Mouse (Mus musculus): ENCODE data around the gene Pcbp3. TPM values are rescaled to one million over a fixed set of nuclear protein-coding genes. Genes with fewer than 3 reads are reported as not detected.

Pcbp3 gene
- polyA plus RNA-seq, 1 experiment = 23.5 TPM

DNA sequence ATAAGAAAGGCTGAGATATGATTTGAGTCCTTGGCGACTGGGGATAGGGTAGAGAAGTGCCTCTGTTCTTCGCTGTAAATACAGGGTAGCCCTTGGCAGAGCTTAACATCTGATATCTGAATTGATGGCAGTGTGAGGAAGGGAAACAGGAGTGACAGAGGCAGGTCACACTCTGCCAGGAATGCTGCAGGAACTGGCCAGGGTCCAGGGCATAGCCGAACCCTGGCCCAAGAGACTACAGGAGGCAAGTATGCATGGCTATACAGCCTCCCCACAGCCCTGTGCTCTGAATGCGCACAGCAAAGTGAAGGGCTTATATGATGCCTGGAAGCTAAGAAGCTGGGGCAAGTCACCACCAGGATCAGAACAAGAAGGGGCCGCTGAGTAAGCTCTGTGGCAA is 79.8 kb downstream of the Pcbp3 start:
- DNase-seq = peak; percentile 44
- WGBS = 64% methylated on average over 5 of the region's 5 CpGs

GRCm38 (mm10) chr10:76875310-76875709 is 86.4 kb downstream of the Pcbp3 start:
- no peak for TF ChIP-seq CTCF (conservative IDR thresholded peaks at IDR 0.05; ENCODE audit: insufficient read depth, insufficient read length, low read depth, low read length)
- TF ChIP-seq POLR2A (IDR thresholded peaks at IDR 0.05; ENCODE audit: low read depth, low read length) = no peak
- no peaks in the 10 kb centered on the region for H3K27me3 ChIP-seq (replicated peaks; ENCODE audit: control insufficient read depth, insufficient read depth, low read length)
- peak; percentile 41 for DNase-seq
- 58% methylated on average over 6 of the region's 6 CpGs for WGBS
- no peaks in the 10 kb centered on the region for H3K36me3 ChIP-seq (ENCODE audit: control insufficient read depth, insufficient read depth, low read length)
- H3K4me3 ChIP-seq (ENCODE audit: insufficient read depth, low read depth, low read length) = no peak overlapping the region
- peaks cover 13% of the 10 kb centered on the region for H3K4me1 ChIP-seq (ENCODE audit: control insufficient read depth, insufficient read depth, low read length)
- 0 out of 2 replicates have a peak overlapping the region, but pooled peaks have one; percentile 12 for H3K27ac ChIP-seq (ENCODE audit: insufficient read depth, low read depth, low read length)

More for the DNA sequence above, 79.8 kb downstream of the Pcbp3 start:
- peaks cover 8% of the 10 kb centered on the region; the same call in 1 of the 2 replicates for H3K4me1 ChIP-seq (ENCODE audit: control insufficient read depth, insufficient read depth, low read length)
- TF ChIP-seq POLR2A (IDR thresholded peaks at IDR 0.05; ENCODE audit: low read depth, low read length) = no peak
- H3K27ac ChIP-seq (ENCODE audit: insufficient read depth, low read depth, low read length) = no peak overlapping the region
- H3K4me3 ChIP-seq (ENCODE audit: insufficient read depth, low read depth, low read length) = no peak overlapping the region
- H3K36me3 ChIP-seq (ENCODE audit: control insufficient read depth, insufficient read depth, low read length) = no peaks in the 10 kb centered on the region
- H3K27me3 ChIP-seq (replicated peaks; ENCODE audit: control insufficient read depth, insufficient read depth, low read length) = no peaks in the 10 kb centered on the region

DNA sequence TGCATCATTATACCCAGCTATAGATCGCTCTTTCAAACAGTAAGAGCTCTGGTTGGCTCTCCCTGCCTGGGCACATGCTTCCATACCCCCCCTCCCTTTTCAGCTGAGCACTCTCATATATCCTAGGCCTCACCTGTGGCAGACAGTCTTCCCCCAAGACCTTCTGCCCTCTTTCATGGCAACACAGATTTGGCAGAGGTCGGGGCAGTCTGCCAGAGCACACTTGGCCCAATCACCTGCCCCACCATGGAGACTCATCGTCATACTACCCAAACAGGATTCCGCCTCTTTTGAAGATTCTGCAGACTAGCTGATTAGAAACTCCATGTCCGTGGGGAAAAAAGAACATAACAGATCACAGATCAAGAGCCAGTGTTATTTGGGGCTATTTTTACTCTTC is 86.8 kb downstream of the Pcbp3 start:
- Histone ChIP-seq H3K27ac (ENCODE audit: insufficient read depth, low read depth, low read length) (peak overlapping the region; percentile 12), H3K36me3 (ENCODE audit: control insufficient read depth, insufficient read depth, low read length) (no peaks in the 10 kb centered on the region), H3K4me1 (ENCODE audit: control insufficient read depth, insufficient read depth, low read length) (peaks cover 13% of the 10 kb centered on the region), H3K4me3 (ENCODE audit: insufficient read depth, low read depth, low read length) (no peak overlapping the region), H3K27me3 (replicated peaks; ENCODE audit: control insufficient read depth, insufficient read depth, low read length) (no peaks in the 10 kb centered on the region)
- no peak for DNase-seq
- no peak for TF ChIP-seq CTCF (conservative IDR thresholded peaks at IDR 0.05; ENCODE audit: insufficient read depth, insufficient read length, low read depth, low read length)
- TF ChIP-seq POLR2A (IDR thresholded peaks at IDR 0.05; ENCODE audit: low read depth, low read length) = no peak
- 75% methylated on average over 5 of the region's 5 CpGs for WGBS

DNA sequence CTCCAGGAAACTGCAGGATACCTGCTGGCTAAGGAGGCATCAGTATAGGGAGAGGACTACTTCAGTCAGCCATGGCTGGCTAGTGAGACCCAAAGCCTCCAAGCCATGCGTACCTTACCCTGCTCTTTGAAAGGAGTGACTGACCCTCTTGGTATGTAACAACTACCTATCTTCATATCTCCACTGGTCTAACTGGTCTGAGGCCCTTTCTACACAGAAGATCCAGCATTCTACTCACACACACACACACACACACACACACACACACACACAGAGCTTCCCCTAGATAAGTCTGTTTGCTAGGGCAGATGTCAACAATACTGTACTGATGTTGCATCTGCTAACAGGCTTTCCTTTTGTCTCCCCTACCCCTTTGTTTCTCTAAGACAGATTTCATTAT is 87.3 kb downstream of the Pcbp3 start:
- H3K27me3 ChIP-seq (replicated peaks; ENCODE audit: control insufficient read depth, insufficient read depth, low read length) = no peaks in the 10 kb centered on the region
- H3K36me3 ChIP-seq (ENCODE audit: control insufficient read depth, insufficient read depth, low read length) = no peaks in the 10 kb centered on the region
- DNase-seq = no peak
- H3K27ac ChIP-seq (ENCODE audit: insufficient read depth, low read depth, low read length) = no peak overlapping the region
- TF ChIP-seq POLR2A (IDR thresholded peaks at IDR 0.05; ENCODE audit: low read depth, low read length) (no peak), CTCF (conservative IDR thresholded peaks at IDR 0.05; ENCODE audit: insufficient read depth, insufficient read length, low read depth, low read length) (no peak)
- peaks cover 13% of the 10 kb centered on the region for H3K4me1 ChIP-seq (ENCODE audit: control insufficient read depth, insufficient read depth, low read length)
- 80% methylated on average over 1 of the region's 1 CpGs for WGBS
- no peak overlapping the region for H3K4me3 ChIP-seq (ENCODE audit: insufficient read depth, low read depth, low read length)

DNA sequence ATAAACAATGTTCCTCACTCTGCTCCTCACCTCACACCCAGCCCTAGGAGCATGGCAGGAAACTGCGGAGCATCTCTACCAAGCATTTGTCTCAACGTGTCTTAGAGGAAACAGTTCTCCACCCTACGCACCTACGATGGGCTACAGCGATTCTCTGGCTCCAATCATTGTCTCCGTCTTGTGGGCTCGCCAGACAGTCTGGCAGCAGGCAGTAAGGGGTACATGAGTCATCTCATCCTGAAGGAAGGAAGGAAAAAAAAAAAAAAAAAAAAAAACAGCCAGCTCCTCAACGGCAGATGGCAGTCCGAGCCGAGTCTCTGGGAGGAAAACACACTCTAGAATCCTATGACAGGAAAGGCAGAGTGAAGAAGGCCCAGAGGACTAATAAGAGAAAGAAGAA is 87.7 kb downstream of the Pcbp3 start:
- 49% methylated on average over 10 of the region's 10 CpGs for WGBS
- H3K4me1 ChIP-seq (ENCODE audit: control insufficient read depth, insufficient read depth, low read length) = peaks cover 13% of the 10 kb centered on the region
- no peak for DNase-seq
- H3K27ac ChIP-seq (ENCODE audit: insufficient read depth, low read depth, low read length) = no peak overlapping the region
- no peaks in the 10 kb centered on the region for H3K36me3 ChIP-seq (ENCODE audit: control insufficient read depth, insufficient read depth, low read length)
- no peaks in the 10 kb centered on the region for H3K27me3 ChIP-seq (replicated peaks; ENCODE audit: control insufficient read depth, insufficient read depth, low read length)
- TF ChIP-seq CTCF (conservative IDR thresholded peaks at IDR 0.05; ENCODE audit: insufficient read depth, insufficient read length, low read depth, low read length) (no peak), POLR2A (IDR thresholded peaks at IDR 0.05; ENCODE audit: low read depth, low read length) (no peak)
- H3K4me3 ChIP-seq (ENCODE audit: insufficient read depth, low read depth, low read length) = no peak overlapping the region

DNA sequence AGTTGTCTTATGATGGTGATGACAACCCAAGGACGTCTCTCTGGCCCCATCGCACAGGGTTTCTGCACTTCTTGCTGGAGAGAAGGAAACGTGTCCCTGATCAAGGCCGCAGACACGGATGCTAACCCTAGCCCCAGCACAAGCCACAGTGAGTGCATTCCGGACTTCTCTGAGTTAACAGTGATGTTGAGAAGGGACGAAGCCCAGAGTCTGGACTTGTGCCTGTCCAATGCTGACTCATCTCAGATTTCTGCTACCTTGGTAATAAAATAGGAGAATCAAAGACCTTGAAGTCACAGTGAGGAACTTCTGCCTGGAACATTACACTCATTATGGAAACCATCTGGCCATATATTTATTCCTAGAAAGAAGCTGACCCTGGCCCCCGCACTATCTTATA is 89.0 kb downstream of the Pcbp3 start:
- no peak overlapping the region for H3K4me3 ChIP-seq (ENCODE audit: insufficient read depth, low read depth, low read length)
- WGBS = 68% methylated on average over 8 of the region's 8 CpGs
- DNase-seq = peak; percentile 35
- H3K27ac ChIP-seq (ENCODE audit: insufficient read depth, low read depth, low read length) = no peak overlapping the region
- no peak for TF ChIP-seq POLR2A (IDR thresholded peaks at IDR 0.05; ENCODE audit: low read depth, low read length)
- no peak for TF ChIP-seq CTCF (conservative IDR thresholded peaks at IDR 0.05; ENCODE audit: insufficient read depth, insufficient read length, low read depth, low read length)
- no peaks in the 10 kb centered on the region for H3K36me3 ChIP-seq (ENCODE audit: control insufficient read depth, insufficient read depth, low read length)
- H3K4me1 ChIP-seq (ENCODE audit: control insufficient read depth, insufficient read depth, low read length) = peaks cover 13% of the 10 kb centered on the region
- no peaks in the 10 kb centered on the region for H3K27me3 ChIP-seq (replicated peaks; ENCODE audit: control insufficient read depth, insufficient read depth, low read length)

DNA sequence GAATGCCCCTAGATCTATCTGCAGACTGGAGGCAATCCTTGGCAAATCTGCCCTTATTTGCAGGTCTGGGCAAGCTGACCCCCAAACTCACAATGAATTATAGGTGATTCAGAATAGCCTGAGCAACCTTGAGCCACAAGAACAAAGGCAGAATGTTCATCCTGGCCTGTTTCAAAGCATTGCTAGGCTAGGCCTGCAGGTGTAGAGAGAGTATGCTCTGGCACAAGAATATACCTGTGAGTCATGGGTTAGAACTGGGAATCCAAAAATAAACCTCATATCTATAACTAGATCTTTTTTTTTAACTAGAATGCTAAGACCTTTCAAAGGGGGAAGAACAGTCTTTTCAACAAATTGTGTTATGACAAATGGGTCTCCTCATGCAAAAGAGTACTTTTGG is 95.8 kb downstream of the Pcbp3 start:
- Histone ChIP-seq H3K27me3 (replicated peaks; ENCODE audit: control insufficient read depth, insufficient read depth, low read length) (no peaks in the 10 kb centered on the region), H3K36me3 (ENCODE audit: control insufficient read depth, insufficient read depth, low read length) (no peaks in the 10 kb centered on the region), H3K4me3 (ENCODE audit: insufficient read depth, low read depth, low read length) (no peak overlapping the region), H3K27ac (ENCODE audit: insufficient read depth, low read depth, low read length) (no peak overlapping the region), H3K4me1 (ENCODE audit: control insufficient read depth, insufficient read depth, low read length) (no peaks in the 10 kb centered on the region)
- DNase-seq = no peak
- no peak for TF ChIP-seq POLR2A (IDR thresholded peaks at IDR 0.05; ENCODE audit: low read depth, low read length)
- no peak for TF ChIP-seq CTCF (conservative IDR thresholded peaks at IDR 0.05; ENCODE audit: insufficient read depth, insufficient read length, low read depth, low read length)

- H3K27ac ChIP-seq (ENCODE audit: insufficient read depth, low read depth, low read length) = no peak overlapping the region
- TF ChIP-seq POLR2A (IDR thresholded peaks at IDR 0.05; ENCODE audit: low read depth, low read length) (no peak), CTCF (conservative IDR thresholded peaks at IDR 0.05; ENCODE audit: insufficient read depth, insufficient read length, low read depth, low read length) (no peak)
- H3K4me1 ChIP-seq (ENCODE audit: control insufficient read depth, insufficient read depth, low read length) = no peaks in the 10 kb centered on the region
- H3K36me3 ChIP-seq (ENCODE audit: control insufficient read depth, insufficient read depth, low read length) = no peaks in the 10 kb centered on the region
- 86% methylated on average over 3 of the region's 3 CpGs for WGBS
- no peaks in the 10 kb centered on the region for H3K27me3 ChIP-seq (replicated peaks; ENCODE audit: control insufficient read depth, insufficient read depth, low read length)
- no peak overlapping the region for H3K4me3 ChIP-seq (ENCODE audit: insufficient read depth, low read depth, low read length)
- no peak for DNase-seq
These were observed 100.7 kb downstream of the Pcbp3 start for GRCm38 (mm10) chr10:76860998-76861397.
